ENCODE assay signal across 29 mouse cellular contexts in the genomic region with DNA sequence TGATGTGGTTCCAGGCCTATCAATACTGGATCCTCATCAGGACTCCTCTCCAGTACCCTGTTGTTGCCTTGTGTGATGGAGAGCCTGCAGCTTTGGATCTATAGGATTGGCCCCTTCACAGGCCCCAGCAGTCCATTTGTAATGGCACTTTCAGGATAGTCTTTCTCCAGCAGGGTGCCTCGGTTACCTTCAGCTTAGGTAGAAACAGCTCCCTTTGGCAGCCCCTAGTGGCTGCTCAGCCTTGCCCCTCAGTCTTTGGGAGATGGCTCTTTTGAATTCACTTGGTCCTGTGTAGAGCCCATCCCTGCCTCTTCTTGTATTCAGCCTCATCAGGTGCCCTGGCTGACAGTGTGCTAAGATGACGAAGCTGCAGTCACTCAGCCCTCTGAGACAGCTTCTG.
A peak's percentile ranks its signal among the peaks of the same experiment; 100 is the strongest.
DNase-seq lines count a peak whose midpoint lies in the region; ATAC-seq and TF ChIP-seq lines count a peak whose summit lies in the region.
"Had no signal": no experiment of that assay in that cellular context is flagged by ENCODE, and none has a peak within 500 bp of the region (broad histone marks: within the 10 kb centered on the region; RNA-seq: fewer than 3 reads in every experiment).

No protein-coding gene starts in this region.

- no peaks in the 10 kb centered on the region for H3K36me3 ChIP-seq in kidney, postnatal 0 days (ENCODE audit: insufficient read depth, low read length)
- H3K36me3 ChIP-seq in kidney, adult 2 months (ENCODE audit: control insufficient read depth, insufficient read depth, low read length) = no peaks in the 10 kb centered on the region
- H3K36me3 ChIP-seq in midbrain, embryonic 11.5 days (ENCODE audit: control insufficient read depth, insufficient read depth, low read length) = no peaks in the 10 kb centered on the region
- no peaks in the 10 kb centered on the region for H3K36me3 ChIP-seq in midbrain, embryonic 15.5 days (replicated peaks)
- H3K36me3 ChIP-seq: embryonic facial prominence, embryonic 13.5 days; forebrain, embryonic 10.5 days; forebrain, embryonic 15.5 days; kidney, embryonic 15.5 days; limb, embryonic 10.5 days; limb, embryonic 15.5 days; liver, embryonic 15.5 days; lung, embryonic 15.5 days; neural tube, embryonic 13.5 days had no signal

- no peak overlapping the region for H3K27ac ChIP-seq in kidney, postnatal 0 days
- H3K27ac ChIP-seq in kidney, adult 2 months (ENCODE audit: insufficient read depth, low read depth, low read length) = no peak overlapping the region
- H3K27ac ChIP-seq in midbrain, embryonic 11.5 days (ENCODE audit: low read depth, low read length) = no peak overlapping the region
- no peak overlapping the region for H3K27ac ChIP-seq in midbrain, embryonic 15.5 days
- H3K27ac ChIP-seq: embryonic facial prominence, embryonic 13.5 days; forebrain, embryonic 10.5 days; forebrain, embryonic 15.5 days; hindbrain, embryonic 13.5 days; kidney, embryonic 15.5 days; limb, embryonic 10.5 days; limb, embryonic 15.5 days; liver, embryonic 15.5 days; lung, embryonic 15.5 days; macrophage; neural tube, embryonic 13.5 days had no signal

- 75% methylated on average over 2 of the region's 2 CpGs for WGBS in kidney, postnatal 0 days
- 94% methylated on average over 2 of the region's 2 CpGs for WGBS in kidney, adult 2 months
- 66% methylated on average over 2 of the region's 2 CpGs for WGBS in midbrain, embryonic 11.5 days
- 71% methylated on average over 2 of the region's 2 CpGs for WGBS in midbrain, embryonic 15.5 days

- TF ChIP-seq POLR2A in kidney, adult 2 months (IDR thresholded peaks at IDR 0.05; ENCODE audit: low read depth, low read length) = no peak

- no peak overlapping the region for H3K4me3 ChIP-seq in kidney, postnatal 0 days (replicated peaks; ENCODE audit: low read depth, low read length)
- no peak overlapping the region for H3K4me3 ChIP-seq in kidney, adult 2 months (ENCODE audit: insufficient read depth, low read depth, low read length)
- H3K4me3 ChIP-seq in midbrain, embryonic 11.5 days (ENCODE audit: low read depth, low read length) = no peak overlapping the region
- no peak overlapping the region for H3K4me3 ChIP-seq in midbrain, embryonic 15.5 days
- H3K4me3 ChIP-seq: embryonic facial prominence, embryonic 13.5 days; forebrain, embryonic 10.5 days; forebrain, embryonic 15.5 days; hindbrain, embryonic 13.5 days; kidney, embryonic 15.5 days; limb, embryonic 10.5 days; limb, embryonic 15.5 days; liver, embryonic 15.5 days; lung, embryonic 15.5 days; neural tube, embryonic 13.5 days had no signal

- no peaks in the 10 kb centered on the region for H3K9me3 ChIP-seq in kidney, postnatal 0 days (replicated peaks; ENCODE audit: low read length)
- H3K9me3 ChIP-seq in midbrain, embryonic 11.5 days (ENCODE audit: control insufficient read depth, low read length) = no peaks in the 10 kb centered on the region
- no peaks in the 10 kb centered on the region for H3K9me3 ChIP-seq in midbrain, embryonic 15.5 days
- H3K9me3 ChIP-seq: forebrain, embryonic 10.5 days; forebrain, embryonic 15.5 days; kidney, embryonic 15.5 days; limb, embryonic 10.5 days; limb, embryonic 15.5 days; liver, embryonic 15.5 days; lung, embryonic 15.5 days had no signal

- no peaks in the 10 kb centered on the region; the same call in 1 of the 2 replicates for H3K4me1 ChIP-seq in kidney, postnatal 0 days (replicated peaks; ENCODE audit: insufficient read depth, low read length)
- H3K4me1 ChIP-seq in kidney, adult 2 months (ENCODE audit: control insufficient read depth, insufficient read depth, low read length) = no peaks in the 10 kb centered on the region
- no peaks in the 10 kb centered on the region for H3K4me1 ChIP-seq in midbrain, embryonic 11.5 days (ENCODE audit: control insufficient read depth, insufficient read depth, low read length)
- no peaks in the 10 kb centered on the region for H3K4me1 ChIP-seq in midbrain, embryonic 15.5 days
- H3K4me1 ChIP-seq: forebrain, embryonic 10.5 days; forebrain, embryonic 15.5 days; hindbrain, embryonic 13.5 days; neural tube, embryonic 13.5 days had no signal

- no peak for DNase-seq in kidney, postnatal 0 days (ENCODE audit: low spot score)
- DNase-seq in kidney, adult 2 months = no peak
- peak; percentile 21 for DNase-seq in midbrain, embryonic 11.5 days (ENCODE audit: low spot score, missing footprints)
- DNase-seq in ES-CJ7 (ENCODE audit: low read depth, low spot score) = peak; percentile 28
- DNase-seq in kidney, postnatal 36 days = no peak
- DNase-seq in adrenal gland, postnatal 36 days = no peak
- DNase-seq: adrenal gland, postnatal 10 days; cerebellum, adult 18-20 months; cerebellum, postnatal 10 days; gastrocnemius, postnatal 25 days; heart, adult 11 months; heart, postnatal 4 days; kidney, adult 11 months; kidney, postnatal 4 days; thymus, postnatal 25 days had no signal

- no peak overlapping the region for H3K4me2 ChIP-seq in kidney, postnatal 0 days (ENCODE audit: low read length)
- H3K4me2 ChIP-seq in midbrain, embryonic 11.5 days = no peak overlapping the region
- no peak overlapping the region for H3K4me2 ChIP-seq in midbrain, embryonic 15.5 days
- H3K4me2 ChIP-seq: embryonic facial prominence, embryonic 13.5 days; forebrain, embryonic 15.5 days; heart, embryonic 11.5 days; hindbrain, embryonic 13.5 days; kidney, embryonic 15.5 days; limb, embryonic 15.5 days; liver, embryonic 15.5 days; lung, embryonic 15.5 days; neural tube, embryonic 13.5 days had no signal

- H3K9ac ChIP-seq in kidney, postnatal 0 days (ENCODE audit: low read depth, low read length) = no peak overlapping the region
- H3K9ac ChIP-seq in midbrain, embryonic 11.5 days (ENCODE audit: low read length) = no peak overlapping the region
- no peak overlapping the region for H3K9ac ChIP-seq in midbrain, embryonic 15.5 days
- H3K9ac ChIP-seq: embryonic facial prominence, embryonic 13.5 days; forebrain, embryonic 15.5 days; hindbrain, embryonic 13.5 days; kidney, embryonic 15.5 days; limb, embryonic 15.5 days; liver, embryonic 15.5 days; lung, embryonic 15.5 days; neural tube, embryonic 13.5 days had no signal

- H3K27me3 ChIP-seq in kidney, postnatal 0 days (ENCODE audit: insufficient read depth, low read length) = no peaks in the 10 kb centered on the region
- no peaks in the 10 kb centered on the region for H3K27me3 ChIP-seq in kidney, adult 2 months (replicated peaks; ENCODE audit: control insufficient read depth, insufficient read depth, low read length)
- no peaks in the 10 kb centered on the region for H3K27me3 ChIP-seq in midbrain, embryonic 11.5 days (ENCODE audit: control insufficient read depth, insufficient read depth, low read length)
- no peaks in the 10 kb centered on the region for H3K27me3 ChIP-seq in midbrain, embryonic 15.5 days (replicated peaks)
- H3K27me3 ChIP-seq: embryonic facial prominence, embryonic 13.5 days; forebrain, embryonic 15.5 days; hindbrain, embryonic 13.5 days; kidney, embryonic 15.5 days; limb, embryonic 15.5 days; liver, embryonic 15.5 days; lung, embryonic 15.5 days; neural tube, embryonic 13.5 days had no signal

- no peak for ATAC-seq in kidney, postnatal 0 days (replicated peaks; ENCODE audit: low FRiP score, low read depth)
- no peak for ATAC-seq in midbrain, embryonic 11.5 days (ENCODE audit: low FRiP score)
- no peak for ATAC-seq in midbrain, embryonic 15.5 days (replicated peaks)
- ATAC-seq: CD4-positive, CD25-positive, alpha-beta regulatory T cell, adult 4 months; forebrain, embryonic 15.5 days had no signal

- peak; percentile 44 for TF ChIP-seq CTCF in kidney, postnatal 0 days (IDR thresholded peaks at IDR 0.05; ENCODE audit: low read depth)
- TF ChIP-seq CTCF in kidney, adult 2 months (conservative IDR thresholded peaks at IDR 0.05; ENCODE audit: insufficient read depth, insufficient read length, low read depth, low read length) = no peak

Comparison
In these comparisons a context has a peak if more than half of its experiments do, and no peak if none do; other contexts are left out.
1. DNase-seq: peak in midbrain, embryonic 11.5 days (single experiment) and ES-CJ7 (single experiment); none in kidney, postnatal 0 days (single experiment), kidney, adult 2 months (single experiment), kidney, postnatal 36 days (0 of 2) and adrenal gland, postnatal 36 days (0 of 2).